Mouse (Mus musculus) bone marrow, adult 2 months (tissue): ENCODE results near the gene Best3.

ENCODE experiments used
- CTCF ChIP-seq: fragments of 200-500 bp; IDR thresholded peaks from 2 replicates; pipeline ENCODE4 v1.5.1; 2011; ENCODE audit warnings: low read length, control low read depth; ENCODE audit not compliant: control insufficient read depth, insufficient read depth
- POLR2A ChIP-seq: fragments of 200-500 bp; IDR thresholded peaks from 2 replicates; pipeline ENCODE4 v1.6.1; 2011; ENCODE audit warnings: low read depth, mild to moderate bottlenecking, control low read depth, low read length, borderline replicate concordance; ENCODE audit not compliant: control insufficient read depth

DNA sequence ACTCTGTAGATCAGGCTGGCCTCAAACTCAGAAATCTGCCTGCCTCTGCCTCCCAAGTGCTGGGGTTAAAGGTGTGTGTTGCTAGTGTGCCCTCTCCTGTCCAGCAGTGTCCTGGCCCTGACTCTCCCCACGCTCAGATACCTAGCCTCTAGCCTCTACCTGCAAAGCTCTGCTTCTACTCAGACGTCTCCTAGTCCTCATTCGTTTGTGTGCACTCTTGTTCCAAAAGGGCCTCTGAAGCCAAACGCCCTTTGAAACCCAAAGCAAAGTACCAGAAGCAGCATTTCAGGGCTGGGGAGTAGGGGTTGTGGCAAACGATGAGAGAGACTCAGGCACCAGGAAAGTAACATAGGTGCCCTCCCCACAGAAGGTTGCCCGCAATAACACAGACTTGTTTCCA is 23.6 kb downstream of the Best3 start:
- TF ChIP-seq CTCF (no peak), POLR2A (no peak)
